Mouse (Mus musculus) testis, adult 10 weeks (tissue): Measurements from ENCODE around the gene Zbtb8os. TPM values are rescaled to one million over a fixed set of nuclear protein-coding genes. Genes with fewer than 3 reads are reported as not detected.

Source experiments
- polyA plus RNA-seq: library from polyadenylated mRNA; stranded (reverse); fragments of 350-450 nt; fragmentation: Illumina TruSeq; extraction: RNeasy Lipid Tissue Mini Kit (QIAGEN cat#74804); gene quantifications from one replicate; pipeline ENCODE4 v1.2.3, GENCODE M21; 2014; ENCODE audit warnings: low read depth, low replicate concordance

Gene Zbtb8os
- polyA plus RNA-seq, result 79.2 TPM

DNA sequence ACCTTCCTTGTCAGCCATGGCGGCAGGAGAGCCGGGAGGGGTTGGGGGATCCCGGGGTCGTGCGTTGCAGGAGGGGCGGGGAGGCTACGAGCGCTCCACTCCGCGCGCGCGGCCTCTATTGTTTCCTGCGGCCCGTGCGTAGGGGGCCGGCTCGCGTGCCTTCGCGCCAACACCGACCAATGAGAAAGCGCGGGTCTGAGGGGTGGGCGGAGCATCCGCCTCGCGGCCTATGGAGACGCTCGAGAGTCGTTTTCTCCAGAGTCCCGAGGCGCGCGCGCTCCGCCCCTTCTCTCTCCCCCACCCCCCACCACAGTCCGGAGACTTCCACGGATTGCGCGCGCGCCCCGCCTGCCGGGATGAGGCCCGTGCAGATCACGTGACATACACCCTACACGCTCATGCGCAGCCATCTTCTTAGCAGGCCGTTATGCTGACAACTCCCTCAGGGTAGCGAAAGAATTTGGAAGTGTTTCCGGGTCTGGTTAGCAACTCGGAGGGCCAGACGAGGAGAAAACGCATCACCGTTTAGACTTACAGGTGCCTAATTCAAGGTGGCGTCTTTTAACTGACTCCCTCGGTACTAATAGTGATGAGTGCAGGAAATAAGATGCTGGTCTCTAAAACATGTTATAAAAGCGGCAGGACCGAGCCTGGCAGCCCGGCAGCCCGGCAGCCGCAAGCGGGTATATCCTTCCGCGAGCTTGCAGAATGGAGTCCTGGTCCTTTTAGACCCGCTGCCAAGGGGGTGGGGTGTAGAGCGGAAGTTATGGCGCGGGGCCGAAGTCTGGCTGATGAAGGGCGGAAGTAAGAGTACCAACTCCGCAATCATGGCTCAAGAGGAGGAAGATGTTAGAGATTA lies at the start of gene Zbtb8os, which contains the start of gene Rbbp4:
TSS of gene Zbtb8os (plus strand) at position 480 of the 859 bp plus-strand sequence.
TSS of gene Rbbp4 (minus strand) at position 155 of the 859 bp plus-strand sequence.

DNA sequence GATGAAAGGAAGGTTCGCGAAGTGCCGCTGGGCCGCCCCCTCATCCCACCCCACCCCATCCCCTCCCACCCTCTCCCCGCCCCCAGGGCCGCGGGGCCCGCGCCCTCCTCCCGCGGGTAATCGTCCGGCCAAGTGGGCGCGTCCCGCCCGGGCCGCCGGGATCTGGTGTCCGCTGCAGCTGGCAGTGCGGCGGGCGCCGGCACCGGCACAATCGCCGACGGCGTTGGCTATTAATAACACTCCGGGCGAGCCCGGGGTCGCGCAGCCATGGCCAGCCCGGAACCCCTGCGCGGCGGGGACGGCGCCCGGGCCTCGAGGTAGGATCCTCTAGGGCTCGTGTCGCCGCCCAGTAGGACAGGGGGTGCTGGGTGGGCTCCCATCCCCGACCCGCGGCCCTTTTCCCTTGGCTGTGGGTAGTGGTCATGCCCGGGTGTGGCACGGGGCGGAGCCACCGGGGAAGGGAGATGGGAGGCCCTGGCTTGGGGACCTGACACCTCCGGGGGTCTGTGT lies 48.0 kb upstream of the Zbtb8os start, which contains the start of gene Sync:
TSS of gene Sync (plus strand) at position 146 of the 510 bp plus-strand sequence.

DNA sequence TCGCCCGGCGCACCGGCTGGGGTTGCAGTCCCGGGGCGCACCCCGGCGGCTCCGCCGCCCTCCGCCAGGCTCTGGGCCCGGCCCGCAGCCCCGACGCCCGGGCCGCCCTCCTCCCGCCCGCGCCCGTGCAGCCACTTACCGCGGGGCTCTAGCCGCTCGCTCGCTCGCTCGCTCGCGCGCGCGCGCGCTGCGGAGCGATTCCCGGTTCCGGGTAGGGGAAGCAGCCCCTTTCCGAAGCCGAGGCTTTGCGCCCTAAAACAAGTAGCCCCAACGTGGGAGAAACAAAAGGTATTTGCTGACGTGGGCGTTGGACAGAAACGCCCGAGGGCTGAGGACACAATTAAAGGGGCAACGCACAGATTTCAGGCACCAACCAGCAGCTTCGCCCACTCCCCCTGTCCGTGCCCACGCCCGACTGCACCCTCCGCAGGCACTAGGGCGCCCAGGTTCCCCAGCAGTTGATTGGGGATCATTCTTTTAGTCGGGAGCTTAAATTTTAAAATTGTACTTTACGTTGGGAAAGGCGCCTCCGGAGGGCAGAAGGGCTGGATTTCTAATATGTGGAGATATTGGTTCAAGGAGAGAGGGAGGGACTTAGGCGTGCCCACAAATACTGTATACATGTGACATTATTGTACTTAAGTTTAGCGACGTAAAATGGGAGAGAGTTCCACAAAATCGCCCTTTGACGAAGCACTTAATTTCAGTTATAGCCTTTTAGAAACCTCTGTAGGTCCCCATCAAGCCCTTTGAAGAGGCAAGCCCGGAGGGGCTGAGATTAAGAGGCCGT lies 42.3 kb downstream of the Zbtb8os start, which contains the start of gene Zbtb8a:
TSS of gene Zbtb8a (minus strand) at position 516 of the 790 bp plus-strand sequence.

Other genes with a start within 250 kb of the Zbtb8os start
- not detected for gene Tmem54, start 230.1 kb upstream of the Zbtb8os start, polyA plus RNA-seq
- 1.5 TPM for gene Hpca, start 213.7 kb upstream of the Zbtb8os start, polyA plus RNA-seq
- gene Fndc5, start 198.7 kb upstream of the Zbtb8os start, polyA plus RNA-seq, result 7.4 TPM
- gene S100pbp, start 146.0 kb upstream of the Zbtb8os start, polyA plus RNA-seq, result 116 TPM
- gene Yars, start 145.9 kb upstream of the Zbtb8os start, polyA plus RNA-seq, result 4.9 TPM
- 0.06 TPM for gene C77080, start 74.3 kb upstream of the Zbtb8os start, polyA plus RNA-seq
- gene Sync, start 48.1 kb upstream of the Zbtb8os start, polyA plus RNA-seq, result 0.35 TPM
- gene Rbbp4, start 325 bp upstream of the Zbtb8os start, polyA plus RNA-seq, result 172 TPM
- gene Zbtb8a, start 42.4 kb downstream of the Zbtb8os start, polyA plus RNA-seq, result 1.0 TPM
- 1.9 TPM for gene Zbtb8b, start 105.2 kb downstream of the Zbtb8os start, polyA plus RNA-seq
- 12.7 TPM for gene Bsdc1, start 125.9 kb downstream of the Zbtb8os start, polyA plus RNA-seq
- 76.5 TPM for gene Tssk3, start 155.3 kb downstream of the Zbtb8os start, polyA plus RNA-seq
- gene Fam229a, start 155.5 kb downstream of the Zbtb8os start, polyA plus RNA-seq, result not detected
- 80.2 TPM for gene Marcksl1, start 177.9 kb downstream of the Zbtb8os start, polyA plus RNA-seq
- 125 TPM for gene Hdac1, start 207.0 kb downstream of the Zbtb8os start, polyA plus RNA-seq
- 0.55 TPM for gene Lck, start 237.9 kb downstream of the Zbtb8os start, polyA plus RNA-seq
- not detected for gene Fam167b, start 242.9 kb downstream of the Zbtb8os start, polyA plus RNA-seq